In genomic region chr15:25854270-25854904, GRCm38 (mm10) we compare ENCODE assay signal across 24 mouse cellular contexts. TPM values are rescaled to one million over a fixed set of nuclear protein-coding genes. Genes with fewer than 3 reads are reported as not detected.
DNase-seq lines count a peak whose midpoint lies in the region; ATAC-seq lines count a peak whose summit lies in the region.
"Had no signal": no experiment of that assay in that cellular context is flagged by ENCODE, and none has a peak within 500 bp of the region (broad histone marks: within the 10 kb centered on the region; RNA-seq: fewer than 3 reads in every experiment).

No protein-coding gene starts in this region.

- H3K4me2 ChIP-seq in embryonic facial prominence, embryonic 13.5 days = peak overlapping the region; percentile 48
- H3K4me2 ChIP-seq: heart, embryonic 15.5 days; midbrain, embryonic 12.5 days; neural tube, embryonic 12.5 days had no signal

- no peak for ATAC-seq in embryonic facial prominence, embryonic 13.5 days (ENCODE audit: insufficient number of reproducible peaks, insufficient read depth, low FRiP score, low TSS enrichment, low read depth)
- ATAC-seq in monocyte, adult 5-6 weeks (replicated peaks; ENCODE audit: insufficient number of reproducible peaks, low FRiP score, low TSS enrichment, poor library complexity, severe bottlenecking) = no peak
- ATAC-seq: CD4-positive, CD25-positive, alpha-beta regulatory T cell, adult 4 months had no signal

- DNase-seq in layer of hippocampus, adult 9-11 months = peak; percentile 38
- DNase-seq in layer of hippocampus, postnatal 14 days (ENCODE audit: low spot score in 2 of 2) = no peak
- peak; percentile 16 for DNase-seq in 3134 (ENCODE audit: extremely low read depth, insufficient read length, low spot score)
- peak; percentile 52 for DNase-seq in Muller cell, postnatal 12 days (ENCODE audit: inconsistent ontology term)
- DNase-seq in gastrocnemius, postnatal 25 days = no peak
- DNase-seq: adrenal gland, adult 2 months; cerebellum, adult 11 months; cerebellum, postnatal 14 days; heart, adult 11 months; kidney, adult 2 months; layer of hippocampus, postnatal 36 days; left cerebral cortex, postnatal 4 days; lung, adult 18-20 months; lung, postnatal 4 days; right cerebral cortex, postnatal 25 days; thymus, postnatal 14 days had no signal

- no peak overlapping the region for H3K27ac ChIP-seq in embryonic facial prominence, embryonic 13.5 days
- H3K27ac ChIP-seq: heart, embryonic 15.5 days; midbrain, embryonic 12.5 days; neural tube, embryonic 12.5 days; stomach, postnatal 0 days had no signal

- no peak overlapping the region for H3K4me3 ChIP-seq in embryonic facial prominence, embryonic 13.5 days
- H3K4me3 ChIP-seq: heart, embryonic 15.5 days; midbrain, embryonic 12.5 days; neural tube, embryonic 12.5 days had no signal

- peaks cover 10% of the 10 kb centered on the region for H3K4me1 ChIP-seq in embryonic facial prominence, embryonic 13.5 days
- H3K4me1 ChIP-seq: midbrain, embryonic 12.5 days; neural tube, embryonic 12.5 days had no signal

- H3K9ac ChIP-seq in embryonic facial prominence, embryonic 13.5 days = no peak overlapping the region
- H3K9ac ChIP-seq: heart, embryonic 15.5 days; midbrain, embryonic 12.5 days; neural tube, embryonic 12.5 days had no signal

- no peaks in the 10 kb centered on the region for H3K36me3 ChIP-seq in embryonic facial prominence, embryonic 13.5 days
- H3K36me3 ChIP-seq: G1E; heart, embryonic 15.5 days; midbrain, embryonic 12.5 days; neural tube, embryonic 12.5 days had no signal

- H3K27me3 ChIP-seq in embryonic facial prominence, embryonic 13.5 days = no peaks in the 10 kb centered on the region
- H3K27me3 ChIP-seq: heart, embryonic 15.5 days; midbrain, embryonic 12.5 days; neural tube, embryonic 12.5 days had no signal

- H3K9me3 ChIP-seq in embryonic facial prominence, embryonic 13.5 days = no peaks in the 10 kb centered on the region
- H3K9me3 ChIP-seq: heart, embryonic 15.5 days; midbrain, embryonic 12.5 days; neural tube, embryonic 12.5 days had no signal

- WGBS in embryonic facial prominence, embryonic 13.5 days = 33% methylated on average over 18 of the region's 18 CpGs

RNA-seq across cellular contexts. Expression of gene Retreg1, which starts 11.4 kb away (rescaled TPM):
- total RNA-seq in layer of hippocampus, postnatal 14 days (2021) = 10 to 100 TPM; 31.4 to 34.8 TPM
- 4.7 and 5.5 TPM in 2 replicates for polyA plus RNA-seq in embryonic facial prominence, embryonic 13.5 days (2015; fragmentation: Nextera tagmentation; extraction: Ambion mirVana)
- 90.8 to 132 TPM (median 114 TPM) in 3 replicates for total RNA-seq in monocyte, adult 5-6 weeks (2017)
- total RNA-seq in gastrocnemius, postnatal 25 days (2021) = 100 to 1,000 TPM in 1 of 2 experiments, 10 to 100 TPM in 1; 77.9 to 145 TPM
- polyA plus RNA-seq: G1E had no signal

Comparison
In these comparisons a context has a peak if more than half of its experiments do, and no peak if none do; other contexts are left out.
1. DNase-seq: peak in layer of hippocampus, adult 9-11 months (single experiment), 3134 (single experiment) and Muller cell, postnatal 12 days (single experiment); none in layer of hippocampus, postnatal 14 days (0 of 2) and gastrocnemius, postnatal 25 days (single experiment).